Mouse (Mus musculus): Measurements from ENCODE around the gene Sash3.

Sash3 gene

GRCm38 (mm10) chrX:48146262-48146661 is at the start of gene Sash3:
Gene Sash3 (plus strand): TSS chrX:48146436.
- DNase-seq = no peak

- DNase-seq = no peak
Measured at GRCm38 (mm10) chrX:48096580-48096979, 49.7 kb upstream of the Sash3 start.

GRCm38 (mm10) chrX:48098470-48099129 is 47.6 kb upstream of the Sash3 start:
- no peak for DNase-seq

- DNase-seq = peak in 1 of 2 experiments; percentile 44
Measured at GRCm38 (mm10) chrX:48099871-48100270, 46.4 kb upstream of the Sash3 start.

GRCm38 (mm10) chrX:48103256-48103655 is 43.0 kb upstream of the Sash3 start:
- no peak for DNase-seq

GRCm38 (mm10) chrX:48104736-48105441 is 41.3 kb upstream of the Sash3 start:
- no peak for DNase-seq

- peak in 1 of 2 experiments; percentile 27 for DNase-seq
Measured at GRCm38 (mm10) chrX:48106226-48106625, 40.0 kb upstream of the Sash3 start.

GRCm38 (mm10) chrX:48108394-48109315 is 37.6 kb upstream of the Sash3 start, which contains the start of gene Xpnpep2:
Gene Xpnpep2 (plus strand): TSS chrX:48108725.
- DNase-seq = peak; percentile 51 to 73

- no peak for DNase-seq
Measured at GRCm38 (mm10) chrX:48109316-48109655, 37.0 kb upstream of the Sash3 start.

GRCm38 (mm10) chrX:48119294-48119693 is 26.9 kb upstream of the Sash3 start:
- DNase-seq = no peak

GRCm38 (mm10) chrX:48124132-48125071 is 21.8 kb upstream of the Sash3 start:
- peak; percentile 50 to 65 for DNase-seq

GRCm38 (mm10) chrX:48126903-48127476 is 19.2 kb upstream of the Sash3 start:
- DNase-seq = no peak

- DNase-seq = no peak
Measured at GRCm38 (mm10) chrX:48127502-48128218, 18.6 kb upstream of the Sash3 start.

- DNase-seq = no peak
Measured at GRCm38 (mm10) chrX:48129167-48129566, 17.1 kb upstream of the Sash3 start.

GRCm38 (mm10) chrX:48136935-48137334 is 9.3 kb upstream of the Sash3 start:
- no peak for DNase-seq

- DNase-seq = no peak
Measured at GRCm38 (mm10) chrX:48138011-48138410, 8.2 kb upstream of the Sash3 start.

- DNase-seq = no peak
Measured at GRCm38 (mm10) chrX:48138539-48139275, 7.5 kb upstream of the Sash3 start.

- no peak for DNase-seq
Measured at GRCm38 (mm10) chrX:48139368-48140285, 6.6 kb upstream of the Sash3 start.

- no peak for DNase-seq
Measured at GRCm38 (mm10) chrX:48140286-48140877, 5.9 kb upstream of the Sash3 start.
